Mouse (Mus musculus): ENCODE results near the gene Gm4131.

DNA sequence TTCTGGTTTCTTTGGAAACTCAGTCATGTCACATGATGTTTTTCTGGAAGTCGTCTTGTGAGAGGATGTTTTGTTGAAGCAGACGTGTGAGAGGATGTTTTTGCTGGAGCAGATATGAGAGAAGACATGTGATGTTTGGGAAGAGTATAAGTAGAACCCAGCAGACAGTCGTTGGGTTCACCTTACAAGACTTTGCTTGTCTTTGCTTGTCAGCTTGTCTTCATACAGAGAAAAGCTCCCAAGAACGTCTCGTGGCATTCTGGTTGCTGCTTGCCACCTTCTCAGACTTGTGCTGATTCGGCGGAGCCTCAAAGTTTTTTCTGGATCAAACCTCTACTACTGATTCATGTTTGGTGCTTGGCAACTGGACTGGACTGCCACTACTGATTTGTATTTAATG lies 69.3 kb downstream of the Gm4131 start:
- TF ChIP-seq CTCF (IDR thresholded peaks at IDR 0.05; ENCODE audit: low read depth) (no peak), EP300 (IDR thresholded peaks at IDR 0.05; ENCODE audit: low read depth) (no peak)

Data from liver, postnatal 0 days (tissue).